Mouse (Mus musculus): ENCODE data around the gene Rngtt.

- TF ChIP-seq GATA1 (IDR thresholded peaks at IDR 0.05; ENCODE audit: borderline replicate concordance, low read length) (no peak), FLI1 (IDR thresholded peaks at IDR 0.05; ENCODE audit: low read length) (no peak)
Observed at GRCm38 (mm10) chr4:33285448-33285847, 24.7 kb upstream of the Rngtt start.
